Mouse (Mus musculus) heart, postnatal 0 days (tissue): ENCODE results near the gene Zbtb18.

ENCODE experiments used
- CTCF ChIP-seq: IDR thresholded peaks from 2 replicates; pipeline ENCODE4 v1.5.1; 2016; ENCODE audit warnings: antibody characterized with exemption, control low read depth, low read depth
- EP300 ChIP-seq: IDR thresholded peaks from 2 replicates; pipeline ENCODE4 v1.6.1; 2016; ENCODE audit warnings: antibody characterized with exemption, low read depth

DNA sequence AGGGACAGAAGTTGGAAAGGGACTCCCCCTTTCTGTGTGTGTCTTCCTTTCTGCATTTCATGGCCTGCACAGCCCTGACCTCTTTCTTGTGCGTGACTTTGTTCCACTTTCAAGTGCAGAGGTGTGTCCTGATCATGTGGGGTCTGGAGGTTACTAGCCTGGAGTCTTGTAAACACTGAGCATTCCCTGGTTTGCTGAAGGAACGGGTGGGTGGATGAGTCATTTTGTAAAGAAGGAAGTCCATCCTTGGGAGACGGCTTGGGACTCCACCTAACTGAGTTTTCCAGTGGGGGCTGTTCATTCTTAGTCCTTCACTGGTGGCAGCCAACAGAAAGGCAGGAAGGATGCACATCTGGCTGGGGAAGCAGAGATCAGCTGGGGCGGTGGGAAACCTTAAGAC, 27.9 kb downstream of the Zbtb18 start:
- TF ChIP-seq CTCF (no peak), EP300 (no peak)
